Comparison of ENCODE assay signal across 8 mouse cellular contexts in the genomic region with DNA sequence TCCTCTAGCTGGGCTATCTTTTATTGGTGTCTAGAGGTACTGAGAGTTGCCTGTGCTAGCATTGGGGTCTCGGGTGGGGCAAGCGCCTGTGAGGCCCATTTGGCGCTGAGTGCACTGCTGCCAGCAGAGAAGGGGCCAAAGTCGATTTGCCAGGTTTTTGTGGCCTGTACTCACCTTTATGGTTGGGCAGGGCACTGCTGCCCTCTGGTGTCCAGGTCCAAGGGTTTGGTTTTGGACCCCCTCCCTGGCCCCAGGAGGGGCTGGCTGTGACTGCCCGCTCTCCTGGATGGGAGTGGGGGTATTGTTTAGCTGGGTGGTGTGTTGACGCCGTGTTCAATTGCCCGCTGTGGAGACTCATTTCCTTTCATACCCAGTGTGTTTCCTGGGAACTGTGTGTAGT. TPM values are rescaled to one million over a fixed set of nuclear protein-coding genes. Genes with fewer than 3 reads are reported as not detected.
A peak's percentile ranks its signal among the peaks of the same experiment; 100 is the strongest.
DNase-seq lines count a peak whose midpoint lies in the region; ATAC-seq and TF ChIP-seq lines count a peak whose summit lies in the region.

No protein-coding gene starts in this region.

- H3K9me3 ChIP-seq in embryonic facial prominence, embryonic 14.5 days (ENCODE audit: control insufficient read depth, low read length): no peaks in the 10 kb centered on the region
- no peaks in the 10 kb centered on the region for H3K9me3 ChIP-seq in midbrain, embryonic 12.5 days

- TF ChIP-seq POLR2A in lung, adult 2 months (IDR thresholded peaks at IDR 0.05; ENCODE audit: borderline replicate concordance, extremely low read depth, low read depth, low read length): no peak
- TF ChIP-seq POLR2A in kidney, adult 2 months (IDR thresholded peaks at IDR 0.05; ENCODE audit: low read depth, low read length): no peak

- peaks cover 50% of the 10 kb centered on the region for H3K36me3 ChIP-seq in embryonic facial prominence, embryonic 14.5 days (ENCODE audit: control insufficient read depth, insufficient read depth, low read length)
- no peaks in the 10 kb centered on the region for H3K36me3 ChIP-seq in kidney, adult 2 months (ENCODE audit: control insufficient read depth, insufficient read depth, low read length)
- peaks cover 45% of the 10 kb centered on the region for H3K36me3 ChIP-seq in midbrain, embryonic 12.5 days

- H3K4me1 ChIP-seq in lung, adult 2 months (ENCODE audit: control insufficient read depth, insufficient read depth, low read length): 0 out of 2 replicates have a peak, but pooled peaks cover 2% of the 10 kb centered on the region
- peaks cover 23% of the 10 kb centered on the region for H3K4me1 ChIP-seq in embryonic facial prominence, embryonic 14.5 days (ENCODE audit: control insufficient read depth, insufficient read depth, low read length)
- H3K4me1 ChIP-seq in kidney, adult 2 months (ENCODE audit: control insufficient read depth, insufficient read depth, low read length): peaks cover 11% of the 10 kb centered on the region; the same call in 1 of the 2 replicates
- peaks cover 49% of the 10 kb centered on the region for H3K4me1 ChIP-seq in midbrain, embryonic 12.5 days

- TF ChIP-seq CTCF in lung, adult 2 months (IDR thresholded peaks at IDR 0.05; ENCODE audit: insufficient read depth, low read length): peak; percentile 38; the same call in 1 of the 2 replicates
- peak; percentile 65 for TF ChIP-seq CTCF in kidney, adult 2 months (conservative IDR thresholded peaks at IDR 0.05; ENCODE audit: insufficient read depth, insufficient read length, low read depth, low read length)

- 47% methylated on average over 8 of the region's 8 CpGs for WGBS in lung, adult 2 months
- WGBS in embryonic facial prominence, embryonic 14.5 days: 56% methylated on average over 8 of the region's 8 CpGs
- 43% methylated on average over 8 of the region's 8 CpGs for WGBS in kidney, adult 2 months
- 69% methylated on average over 8 of the region's 8 CpGs for WGBS in midbrain, embryonic 12.5 days

- no peak overlapping the region for H3K4me3 ChIP-seq in lung, adult 2 months (replicated peaks; ENCODE audit: extremely low read depth, low read depth, low read length)
- H3K4me3 ChIP-seq in embryonic facial prominence, embryonic 14.5 days (ENCODE audit: low read depth, low read length): peak overlapping the region; percentile 76
- no peak overlapping the region for H3K4me3 ChIP-seq in kidney, adult 2 months (ENCODE audit: insufficient read depth, low read depth, low read length)
- H3K4me3 ChIP-seq in midbrain, embryonic 12.5 days: peak overlapping the region; percentile 85

- no peaks in the 10 kb centered on the region for H3K27me3 ChIP-seq in embryonic facial prominence, embryonic 14.5 days (replicated peaks; ENCODE audit: control insufficient read depth, insufficient read depth, low read length)
- no peaks in the 10 kb centered on the region for H3K27me3 ChIP-seq in kidney, adult 2 months (replicated peaks; ENCODE audit: control insufficient read depth, insufficient read depth, low read length)
- no peaks in the 10 kb centered on the region for H3K27me3 ChIP-seq in midbrain, embryonic 12.5 days

- H3K4me2 ChIP-seq in embryonic facial prominence, embryonic 14.5 days (ENCODE audit: low read depth, low read length): peak overlapping the region; percentile 100
- peak overlapping the region; percentile 93 for H3K4me2 ChIP-seq in midbrain, embryonic 12.5 days (replicated peaks)

- H3K9ac ChIP-seq in embryonic facial prominence, embryonic 14.5 days (ENCODE audit: low read depth, low read length): peak overlapping the region; percentile 49
- H3K9ac ChIP-seq in midbrain, embryonic 12.5 days (replicated peaks): peak overlapping the region; percentile 72; the same call in 1 of the 2 replicates

- no peak overlapping the region for H3K27ac ChIP-seq in embryonic facial prominence, embryonic 14.5 days (replicated peaks; ENCODE audit: low read depth, low read length)
- no peak overlapping the region for H3K27ac ChIP-seq in kidney, adult 2 months (ENCODE audit: insufficient read depth, low read depth, low read length)
- H3K27ac ChIP-seq in midbrain, embryonic 12.5 days (replicated peaks): 0 out of 2 replicates have a peak overlapping the region, but pooled peaks have one; percentile 54

- no peak for DNase-seq in lung, adult 2 months
- DNase-seq in lung, postnatal 25 days (ENCODE audit: low spot score): no peak
- DNase-seq in embryonic facial prominence, embryonic 14.5 days (ENCODE audit: low spot score): no peak
- peak; percentile 56 for DNase-seq in kidney, adult 2 months
- DNase-seq in cerebellum, adult 11 months: no peak
- no peak for DNase-seq in testis, postnatal 10 days (ENCODE audit: low spot score)
- DNase-seq in cerebellum, adult 11-12 months: no peak

- ATAC-seq in embryonic facial prominence, embryonic 14.5 days (ENCODE audit: low read depth): no peak
- no peak for ATAC-seq in midbrain, embryonic 12.5 days (ENCODE audit: low FRiP score, low read depth)

RNA-seq across cellular contexts. Expression of a gene that starts 2.7 kb away (rescaled TPM):
- polyA plus RNA-seq in lung, adult 2 months (2012; rRNA removed): 2.6 and 3.2 TPM in 2 replicates
- 74.8 and 90.9 TPM in 2 replicates for polyA plus RNA-seq in embryonic facial prominence, embryonic 14.5 days (2014; fragmentation: Nextera tagmentation; extraction: Ambion mirVana)
- polyA plus RNA-seq in kidney, adult 2 months (2012; rRNA removed): 1.2 and 2.3 TPM in 2 replicates
- 161 and 166 TPM in 2 replicates for polyA plus RNA-seq in midbrain, embryonic 12.5 days (2016; fragmentation: Nextera tagmentation; extraction: Ambion mirVana)

RNA-seq across cellular contexts. Expression of a gene that starts 5.7 kb away (rescaled TPM):
- polyA plus RNA-seq in lung, adult 2 months (2012; rRNA removed): not detected in 2 replicates
- not detected in 2 replicates for polyA plus RNA-seq in embryonic facial prominence, embryonic 14.5 days (2014; fragmentation: Nextera tagmentation; extraction: Ambion mirVana)
- not detected in 2 replicates for polyA plus RNA-seq in kidney, adult 2 months (2012; rRNA removed)
- not detected in 2 replicates for polyA plus RNA-seq in midbrain, embryonic 12.5 days (2016; fragmentation: Nextera tagmentation; extraction: Ambion mirVana)

RNA-seq across cellular contexts. Expression of a gene that starts 13.2 kb away (rescaled TPM):
- 39.4 and 39.6 TPM in 2 replicates for polyA plus RNA-seq in lung, adult 2 months (2012; rRNA removed)
- polyA plus RNA-seq in embryonic facial prominence, embryonic 14.5 days (2014; fragmentation: Nextera tagmentation; extraction: Ambion mirVana): 76.9 and 88.4 TPM in 2 replicates
- polyA plus RNA-seq in kidney, adult 2 months (2012; rRNA removed): 34.8 and 43.1 TPM in 2 replicates
- polyA plus RNA-seq in midbrain, embryonic 12.5 days (2016; fragmentation: Nextera tagmentation; extraction: Ambion mirVana): 28.9 and 29.0 TPM in 2 replicates

RNA-seq across cellular contexts. Expression of a gene that starts 20.0 kb away (rescaled TPM):
- polyA plus RNA-seq in lung, adult 2 months (2012; rRNA removed): 39.9 and 46.1 TPM in 2 replicates
- polyA plus RNA-seq in embryonic facial prominence, embryonic 14.5 days (2014; fragmentation: Nextera tagmentation; extraction: Ambion mirVana): 29.1 and 32.3 TPM in 2 replicates
- 21.6 and 24.9 TPM in 2 replicates for polyA plus RNA-seq in kidney, adult 2 months (2012; rRNA removed)
- polyA plus RNA-seq in midbrain, embryonic 12.5 days (2016; fragmentation: Nextera tagmentation; extraction: Ambion mirVana): 75.1 and 80.4 TPM in 2 replicates

RNA-seq across cellular contexts. Expression of a gene that starts 29.2 kb away (rescaled TPM):
- polyA plus RNA-seq in lung, adult 2 months (2012; rRNA removed): 17.1 and 18.1 TPM in 2 replicates
- 6.9 and 8.1 TPM in 2 replicates for polyA plus RNA-seq in embryonic facial prominence, embryonic 14.5 days (2014; fragmentation: Nextera tagmentation; extraction: Ambion mirVana)
- 33.3 and 34.7 TPM in 2 replicates for polyA plus RNA-seq in kidney, adult 2 months (2012; rRNA removed)
- polyA plus RNA-seq in midbrain, embryonic 12.5 days (2016; fragmentation: Nextera tagmentation; extraction: Ambion mirVana): 1.7 TPM in 2 replicates

Comparison
In these comparisons a context has a peak if more than half of its experiments do, and no peak if none do; other contexts are left out.
1. H3K4me3 ChIP-seq: peak in embryonic facial prominence, embryonic 14.5 days (single experiment) and midbrain, embryonic 12.5 days (single experiment); none in lung, adult 2 months (single experiment) and kidney, adult 2 months (single experiment).
2. RNA of a gene that starts 2.7 kb away (polyA plus RNA-seq): 161 to 166 TPM in midbrain, embryonic 12.5 days and 74.8 to 90.9 TPM in embryonic facial prominence, embryonic 14.5 days; 2.6 to 3.2 TPM in lung, adult 2 months and 1.2 to 2.3 TPM in kidney, adult 2 months; every median in the first group is over 10 times any median in the second.